Mouse (Mus musculus): ENCODE measurements at regions not wholly inside any gene's neighbourhood (a gene's known extent, or its start where the extent isn't known, plus 50 kb on each side); places are given as distances from the start of the nearest gene placed in this dataset.
A peak's percentile ranks its signal among the peaks of the same experiment; 100 is the strongest.

DNA sequence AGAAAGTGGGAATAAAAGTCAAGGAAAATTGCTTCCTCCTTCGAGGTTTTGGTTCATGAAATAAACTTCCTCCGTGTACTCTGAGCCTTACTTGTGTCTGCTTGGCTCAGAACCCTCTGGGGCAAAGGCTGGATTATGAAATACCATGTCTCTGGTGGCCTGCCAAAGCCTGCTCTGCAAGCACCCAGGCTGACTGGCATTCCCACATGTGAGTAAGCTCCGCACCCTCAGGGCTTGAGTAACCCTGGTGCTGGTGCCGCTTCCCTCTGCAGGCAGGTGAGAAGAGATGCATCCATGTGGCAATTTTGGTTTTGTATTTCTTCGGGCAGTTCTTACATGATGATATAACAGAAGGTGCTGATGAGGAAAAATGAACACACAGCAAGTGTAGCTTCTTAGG, 66.0 kb downstream of the Nr2f2 start:
- no peak overlapping the region for H3K9ac ChIP-seq (ENCODE audit: low read length)
- H3K9me3 ChIP-seq (ENCODE audit: control insufficient read depth, low read length): no peaks in the 10 kb centered on the region
- no peaks in the 10 kb centered on the region for H3K27me3 ChIP-seq (ENCODE audit: control insufficient read depth, insufficient read depth, low read length)
- no peak overlapping the region for H3K4me3 ChIP-seq (ENCODE audit: low read depth, low read length)
- DNase-seq (ENCODE audit: low spot score) (no peak), ATAC-seq (ENCODE audit: insufficient number of reproducible peaks, low FRiP score, low TSS enrichment, low read depth) (no peak)
- H3K27ac ChIP-seq (replicated peaks; ENCODE audit: low read depth, low read length): no peak overlapping the region
- no peaks in the 10 kb centered on the region for H3K4me1 ChIP-seq (ENCODE audit: control insufficient read depth, insufficient read depth, low read length)
- H3K4me2 ChIP-seq (ENCODE audit: low read depth, severe bottlenecking): no peak overlapping the region
- WGBS: 72% methylated on average over 5 of the region's 5 CpGs
- H3K36me3 ChIP-seq (ENCODE audit: control insufficient read depth, insufficient read depth, low read length): no peaks in the 10 kb centered on the region

DNA sequence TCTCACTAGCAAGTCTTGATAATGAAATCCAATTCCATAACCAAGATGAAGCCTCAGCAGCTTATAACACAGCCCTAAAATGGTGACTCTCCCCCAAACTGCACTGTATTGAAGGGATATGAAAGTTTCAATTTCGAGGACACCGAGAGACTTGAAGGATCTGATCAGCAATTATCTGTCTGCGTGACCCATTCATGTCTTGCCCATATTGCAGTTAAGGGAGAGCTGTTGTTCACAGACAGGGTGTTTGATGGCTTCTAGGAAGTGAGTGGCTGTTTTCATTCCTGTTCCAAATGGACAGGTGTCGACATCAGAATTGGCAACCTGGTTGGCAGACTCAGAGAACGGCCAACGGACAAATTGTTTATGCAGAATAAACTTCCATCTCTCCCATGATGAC, 75.1 kb downstream of the Nr2f2 start:
- Histone ChIP-seq H3K36me3 (ENCODE audit: control insufficient read depth, insufficient read depth, low read length) (no peaks in the 10 kb centered on the region), H3K27me3 (ENCODE audit: control insufficient read depth, insufficient read depth, low read length) (peaks cover 25% of the 10 kb centered on the region), H3K9ac (ENCODE audit: low read length) (no peak overlapping the region), H3K9me3 (ENCODE audit: control insufficient read depth, low read length) (no peaks in the 10 kb centered on the region), H3K27ac (replicated peaks; ENCODE audit: low read depth, low read length) (no peak overlapping the region), H3K4me3 (ENCODE audit: low read depth, low read length) (no peak overlapping the region), H3K4me1 (ENCODE audit: control insufficient read depth, insufficient read depth, low read length) (no peaks in the 10 kb centered on the region; the same call in 1 of the 2 replicates), H3K4me2 (ENCODE audit: low read depth, severe bottlenecking) (no peak overlapping the region)
- 92% methylated on average over 6 of the region's 6 CpGs for WGBS
- no peak for ATAC-seq (ENCODE audit: insufficient number of reproducible peaks, low FRiP score, low TSS enrichment, low read depth)
- no peak for DNase-seq (ENCODE audit: low spot score)

DNA sequence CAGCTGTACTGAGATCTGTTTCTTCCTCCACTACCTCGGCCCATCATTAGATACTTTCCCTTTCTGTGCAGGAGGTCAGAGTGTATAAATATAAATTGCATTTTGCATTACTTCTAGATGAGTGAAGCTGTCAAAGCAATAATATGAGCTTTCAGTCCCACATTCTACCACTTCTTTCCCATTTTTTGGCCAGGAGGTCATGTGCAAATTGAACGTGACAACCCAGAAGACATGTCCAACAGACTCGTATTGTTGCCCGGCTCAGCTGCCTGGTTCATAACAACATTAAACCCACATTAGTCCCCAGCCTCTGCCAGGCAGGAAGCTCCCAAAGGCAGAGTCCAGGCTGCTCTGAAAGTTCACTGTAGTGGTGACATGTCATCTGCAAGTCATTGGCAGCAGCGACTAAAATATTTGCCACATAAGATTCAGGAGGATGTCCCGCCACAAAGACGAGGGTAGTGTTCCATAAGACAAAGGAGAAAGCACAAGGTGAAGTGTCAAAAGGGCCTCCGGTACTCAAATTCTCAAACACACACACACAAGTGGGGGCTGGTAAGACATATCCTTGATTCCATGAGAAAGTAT, 75.7 kb downstream of the Nr2f2 start:
- no peaks in the 10 kb centered on the region; the same call in 1 of the 2 replicates for H3K4me1 ChIP-seq (ENCODE audit: control insufficient read depth, insufficient read depth, low read length)
- no peak overlapping the region for H3K9ac ChIP-seq (ENCODE audit: low read length)
- no peak for DNase-seq (ENCODE audit: low spot score)
- peaks cover 25% of the 10 kb centered on the region for H3K27me3 ChIP-seq (ENCODE audit: control insufficient read depth, insufficient read depth, low read length)
- H3K9me3 ChIP-seq (ENCODE audit: control insufficient read depth, low read length): no peaks in the 10 kb centered on the region
- no peaks in the 10 kb centered on the region for H3K36me3 ChIP-seq (ENCODE audit: control insufficient read depth, insufficient read depth, low read length)
- no peak for ATAC-seq (ENCODE audit: insufficient number of reproducible peaks, low FRiP score, low TSS enrichment, low read depth)
- 76% methylated on average over 8 of the region's 8 CpGs for WGBS
- H3K4me2 ChIP-seq (ENCODE audit: low read depth, severe bottlenecking): no peak overlapping the region
- no peak overlapping the region for H3K4me3 ChIP-seq (ENCODE audit: low read depth, low read length)
- no peak overlapping the region for H3K27ac ChIP-seq (replicated peaks; ENCODE audit: low read depth, low read length)

DNA sequence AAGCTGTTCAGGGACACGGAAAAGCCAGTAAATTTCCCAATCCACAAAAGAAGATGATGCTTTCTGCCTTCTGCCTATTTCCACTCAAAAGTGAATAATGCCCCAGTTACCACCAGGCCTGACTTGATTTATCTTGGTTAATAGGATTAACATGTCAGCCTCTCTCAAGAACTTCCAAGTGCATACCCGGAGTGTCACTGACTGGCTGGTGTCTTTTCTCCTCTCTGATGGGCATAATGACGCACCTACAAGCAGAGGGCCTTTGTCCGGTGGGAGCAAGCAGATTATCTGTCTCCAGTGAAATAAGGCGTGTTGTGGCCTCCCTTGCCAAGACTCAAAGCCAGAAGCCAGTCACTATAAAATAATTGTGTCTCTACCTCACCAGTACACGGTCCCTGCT, 76.3 kb downstream of the Nr2f2 start:
- Histone ChIP-seq H3K4me1 (ENCODE audit: control insufficient read depth, insufficient read depth, low read length) (no peaks in the 10 kb centered on the region; the same call in 1 of the 2 replicates), H3K9ac (ENCODE audit: low read length) (no peak overlapping the region), H3K27ac (replicated peaks; ENCODE audit: low read depth, low read length) (no peak overlapping the region), H3K27me3 (ENCODE audit: control insufficient read depth, insufficient read depth, low read length) (peaks cover 30% of the 10 kb centered on the region), H3K36me3 (ENCODE audit: control insufficient read depth, insufficient read depth, low read length) (no peaks in the 10 kb centered on the region), H3K4me3 (ENCODE audit: low read depth, low read length) (no peak overlapping the region), H3K9me3 (ENCODE audit: control insufficient read depth, low read length) (no peaks in the 10 kb centered on the region), H3K4me2 (ENCODE audit: low read depth, severe bottlenecking) (no peak overlapping the region)
- ATAC-seq (ENCODE audit: insufficient number of reproducible peaks, low FRiP score, low TSS enrichment, low read depth) (no peak), DNase-seq (ENCODE audit: low spot score) (no peak)
- 55% methylated on average over 6 of the region's 6 CpGs for WGBS

DNA sequence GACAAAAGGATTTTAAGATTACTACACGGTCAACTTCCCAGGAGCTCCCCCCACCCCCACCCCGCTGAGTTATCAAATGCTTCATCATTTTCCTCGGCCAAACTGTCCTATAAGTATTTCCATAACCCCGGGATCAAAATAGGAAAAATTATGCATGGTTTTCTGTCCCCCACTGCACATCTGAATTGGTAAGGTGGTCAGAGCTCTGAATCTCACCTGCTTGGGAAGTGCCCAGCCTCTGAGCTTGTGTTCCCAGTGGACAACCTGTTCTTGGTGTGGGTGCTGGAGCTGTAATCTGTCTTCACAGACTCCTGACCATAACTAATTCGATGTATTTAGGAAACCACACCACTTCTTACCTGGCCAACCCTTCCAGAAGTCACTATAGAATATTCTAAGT, 77.9 kb downstream of the Nr2f2 start:
- Histone ChIP-seq H3K4me3 (ENCODE audit: low read depth, low read length) (no peak overlapping the region), H3K4me1 (ENCODE audit: control insufficient read depth, insufficient read depth, low read length) (no peaks in the 10 kb centered on the region; the same call in 1 of the 2 replicates), H3K9me3 (ENCODE audit: control insufficient read depth, low read length) (no peaks in the 10 kb centered on the region), H3K36me3 (ENCODE audit: control insufficient read depth, insufficient read depth, low read length) (no peaks in the 10 kb centered on the region), H3K4me2 (ENCODE audit: low read depth, severe bottlenecking) (no peak overlapping the region), H3K27me3 (ENCODE audit: control insufficient read depth, insufficient read depth, low read length) (peaks cover 39% of the 10 kb centered on the region), H3K27ac (replicated peaks; ENCODE audit: low read depth, low read length) (no peak overlapping the region), H3K9ac (ENCODE audit: low read length) (no peak overlapping the region)
- 14% methylated on average over 5 of the region's 5 CpGs for WGBS
- ATAC-seq (ENCODE audit: insufficient number of reproducible peaks, low FRiP score, low TSS enrichment, low read depth) (no peak), DNase-seq (ENCODE audit: low spot score) (no peak)

DNA sequence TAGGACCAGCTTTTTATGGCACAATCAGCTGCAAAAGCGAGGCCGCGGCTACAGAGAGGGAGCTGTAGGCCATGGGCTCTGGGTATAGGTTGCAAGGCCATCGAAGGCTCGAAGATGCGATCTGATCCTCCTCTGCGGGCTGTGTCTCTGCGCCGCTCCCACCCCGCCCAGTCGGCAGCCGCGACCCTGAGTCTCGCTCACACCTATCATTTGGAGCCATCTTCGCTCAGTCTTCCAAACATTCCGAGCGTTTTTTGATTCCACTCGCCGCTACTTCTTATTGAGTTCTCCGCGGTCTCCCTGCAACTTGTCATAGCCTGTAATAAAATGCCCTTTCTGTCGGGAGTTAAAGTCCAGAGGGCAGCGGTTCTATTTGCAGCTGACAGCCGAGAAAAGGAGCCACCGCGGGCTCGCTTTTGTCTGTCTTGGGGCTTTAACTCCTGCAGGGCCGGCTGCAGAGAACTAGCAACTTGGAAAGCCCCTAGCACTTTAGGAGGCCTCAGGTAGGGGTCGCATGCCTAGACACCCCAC, 78.6 kb downstream of the Nr2f2 start:
- Histone ChIP-seq H3K27ac (replicated peaks; ENCODE audit: low read depth, low read length) (no peak overlapping the region), H3K4me3 (ENCODE audit: low read depth, low read length) (peak overlapping the region; percentile 16; the same call in 1 of the 2 replicates), H3K9ac (ENCODE audit: low read length) (no peak overlapping the region), H3K9me3 (ENCODE audit: control insufficient read depth, low read length) (no peaks in the 10 kb centered on the region), H3K36me3 (ENCODE audit: control insufficient read depth, insufficient read depth, low read length) (no peaks in the 10 kb centered on the region), H3K4me2 (ENCODE audit: low read depth, severe bottlenecking) (peak overlapping the region; percentile 46), H3K4me1 (ENCODE audit: control insufficient read depth, insufficient read depth, low read length) (no peaks in the 10 kb centered on the region; the same call in 1 of the 2 replicates), H3K27me3 (ENCODE audit: control insufficient read depth, insufficient read depth, low read length) (peaks cover 45% of the 10 kb centered on the region)
- WGBS: 0% methylated on average over 29 of the region's 29 CpGs
- peak; percentile 61 for DNase-seq (ENCODE audit: low spot score)
- ATAC-seq (ENCODE audit: insufficient number of reproducible peaks, low FRiP score, low TSS enrichment, low read depth): no peak

DNA sequence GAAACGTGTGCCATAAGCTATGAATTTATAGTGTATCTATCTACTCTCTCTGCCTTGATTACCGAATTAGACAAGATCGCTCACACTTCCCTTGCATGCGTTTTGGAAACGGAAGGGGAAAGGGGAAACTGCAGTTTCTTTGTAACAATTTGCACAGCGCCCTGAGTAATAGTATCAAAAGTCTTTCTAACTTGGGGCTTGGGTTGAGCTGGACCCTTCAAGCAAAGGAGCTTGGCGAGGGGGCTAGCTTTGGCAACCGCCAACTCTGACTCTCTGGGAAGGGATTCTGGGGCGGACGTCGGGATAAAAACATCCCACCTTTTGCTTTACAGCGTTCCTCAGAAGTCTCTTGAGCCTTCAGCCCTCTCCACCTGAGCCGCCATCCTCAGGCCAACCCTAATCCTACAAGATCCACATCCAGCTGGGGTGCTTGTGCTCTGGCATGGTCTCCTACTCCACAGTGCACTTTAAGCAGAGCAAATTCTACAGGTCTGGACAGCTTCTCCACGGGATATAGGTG, 79.6 kb downstream of the Nr2f2 start:
- no peaks in the 10 kb centered on the region for H3K36me3 ChIP-seq (ENCODE audit: control insufficient read depth, insufficient read depth, low read length)
- H3K9me3 ChIP-seq (ENCODE audit: control insufficient read depth, low read length): no peaks in the 10 kb centered on the region
- H3K4me1 ChIP-seq (ENCODE audit: control insufficient read depth, insufficient read depth, low read length): no peaks in the 10 kb centered on the region; the same call in 1 of the 2 replicates
- H3K27ac ChIP-seq (replicated peaks; ENCODE audit: low read depth, low read length): no peak overlapping the region
- H3K4me2 ChIP-seq (ENCODE audit: low read depth, severe bottlenecking): no peak overlapping the region
- ATAC-seq (ENCODE audit: insufficient number of reproducible peaks, low FRiP score, low TSS enrichment, low read depth) (no peak), DNase-seq (ENCODE audit: low spot score) (peak; percentile 51)
- peaks cover 55% of the 10 kb centered on the region for H3K27me3 ChIP-seq (ENCODE audit: control insufficient read depth, insufficient read depth, low read length)
- no peak overlapping the region for H3K4me3 ChIP-seq (ENCODE audit: low read depth, low read length)
- 5% methylated on average over 14 of the region's 14 CpGs for WGBS
- H3K9ac ChIP-seq (ENCODE audit: low read length): no peak overlapping the region

DNA sequence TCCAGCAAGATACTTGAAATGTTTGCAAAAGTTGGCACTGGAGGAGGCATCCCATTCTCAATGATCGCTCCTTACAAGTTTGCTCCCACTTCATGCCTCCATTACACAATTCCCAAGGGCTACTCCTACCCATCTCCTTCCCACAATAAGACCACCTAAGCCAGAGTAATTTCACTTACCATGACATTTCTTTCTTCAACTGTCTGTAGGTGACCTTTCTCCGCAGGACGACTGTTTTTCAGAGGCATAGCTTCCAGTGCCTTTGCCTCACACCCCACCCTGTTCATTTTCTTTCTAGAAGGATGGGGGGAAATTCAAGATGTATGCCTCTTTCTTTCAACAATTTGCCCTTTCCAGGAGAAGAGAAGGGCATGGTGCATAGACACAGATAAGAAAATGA, 81.2 kb downstream of the Nr2f2 start:
- Histone ChIP-seq H3K4me2 (ENCODE audit: low read depth, severe bottlenecking) (no peak overlapping the region), H3K9me3 (ENCODE audit: control insufficient read depth, low read length) (no peaks in the 10 kb centered on the region), H3K4me1 (ENCODE audit: control insufficient read depth, insufficient read depth, low read length) (peaks cover 8% of the 10 kb centered on the region), H3K4me3 (ENCODE audit: low read depth, low read length) (no peak overlapping the region), H3K27ac (replicated peaks; ENCODE audit: low read depth, low read length) (no peak overlapping the region), H3K27me3 (ENCODE audit: control insufficient read depth, insufficient read depth, low read length) (peaks cover 68% of the 10 kb centered on the region), H3K36me3 (ENCODE audit: control insufficient read depth, insufficient read depth, low read length) (no peaks in the 10 kb centered on the region), H3K9ac (ENCODE audit: low read length) (no peak overlapping the region)
- 4% methylated on average over 3 of the region's 3 CpGs for WGBS
- DNase-seq (ENCODE audit: low spot score) (no peak), ATAC-seq (ENCODE audit: insufficient number of reproducible peaks, low FRiP score, low TSS enrichment, low read depth) (no peak)

Data from limb, embryonic 11.5 days (tissue).